Mouse (Mus musculus) cerebellum, postnatal 4 days (tissue): ENCODE data around the gene Ccdc36.

Source experiments
- DNase-seq, 2 experiments: peaks; one replicate each; pipeline ENCODE4 v3.0.0; 2022; ENCODE audit warnings: low spot score in 2 of 2, mixed read lengths in 1 of 2

Ccdc36 gene

DNA sequence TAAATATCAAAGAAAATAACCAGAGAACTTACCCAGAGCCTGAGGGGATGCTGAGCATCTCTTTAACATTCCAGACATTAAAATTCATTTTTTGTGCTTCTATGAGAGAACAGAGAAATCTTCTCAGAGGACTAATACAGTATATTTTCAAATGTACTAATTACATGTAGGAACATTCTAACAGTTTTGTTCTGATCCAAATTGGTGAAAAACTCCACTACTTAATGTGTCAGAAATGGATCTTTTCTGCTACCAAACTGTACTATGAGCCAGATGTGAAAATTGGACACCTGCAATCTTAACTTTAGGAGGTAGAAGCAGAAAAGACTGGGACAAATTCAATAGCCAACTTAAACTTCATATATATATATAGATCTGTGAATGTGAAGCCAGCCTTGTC is at the start of gene Ccdc36:
Gene Ccdc36, minus strand, starts transcription at position 101 of the 400 bp plus-strand sequence.
- DNase-seq, result no peak

DNA sequence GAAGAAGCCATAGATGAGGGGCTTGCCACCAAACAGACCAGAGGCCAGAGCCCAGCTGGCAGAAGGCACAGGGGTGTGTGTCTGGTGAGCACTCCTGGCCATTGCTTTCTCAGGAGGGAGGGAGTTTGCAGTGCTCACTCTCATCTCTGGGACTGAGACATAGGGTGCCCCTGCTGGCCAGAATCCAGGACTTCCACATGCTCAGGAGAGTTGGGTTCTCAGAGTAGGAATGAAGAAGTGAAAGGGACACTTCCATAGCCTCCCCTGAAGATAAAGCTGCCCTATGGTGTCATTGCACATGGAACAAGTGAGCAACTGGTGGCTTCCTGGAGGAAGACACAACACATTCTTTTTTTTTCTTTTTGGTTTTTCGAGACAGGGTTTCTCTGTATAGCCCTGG is 46.2 kb upstream of the Ccdc36 start:
- DNase-seq, result no peak

DNA sequence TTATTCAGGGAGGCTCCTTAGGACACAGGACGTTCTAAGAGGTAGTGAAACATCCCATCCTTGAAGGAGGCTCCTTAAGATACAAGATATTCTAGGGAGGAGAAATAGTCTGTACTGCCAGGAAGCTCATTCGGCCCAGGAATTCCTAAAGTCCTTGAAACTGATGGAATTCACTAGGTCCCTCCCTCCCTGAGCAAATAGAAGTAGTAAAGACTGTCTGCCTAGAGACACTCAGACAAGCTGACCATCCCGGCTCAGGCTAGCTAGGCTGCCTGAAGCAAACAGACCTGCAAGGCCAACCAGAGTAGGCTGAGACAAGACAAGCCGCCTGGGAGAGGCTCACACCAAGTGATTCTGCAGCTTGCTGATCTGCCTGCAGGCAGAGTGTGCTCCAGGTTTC is 41.6 kb upstream of the Ccdc36 start:
- DNase-seq, result no peak

DNA sequence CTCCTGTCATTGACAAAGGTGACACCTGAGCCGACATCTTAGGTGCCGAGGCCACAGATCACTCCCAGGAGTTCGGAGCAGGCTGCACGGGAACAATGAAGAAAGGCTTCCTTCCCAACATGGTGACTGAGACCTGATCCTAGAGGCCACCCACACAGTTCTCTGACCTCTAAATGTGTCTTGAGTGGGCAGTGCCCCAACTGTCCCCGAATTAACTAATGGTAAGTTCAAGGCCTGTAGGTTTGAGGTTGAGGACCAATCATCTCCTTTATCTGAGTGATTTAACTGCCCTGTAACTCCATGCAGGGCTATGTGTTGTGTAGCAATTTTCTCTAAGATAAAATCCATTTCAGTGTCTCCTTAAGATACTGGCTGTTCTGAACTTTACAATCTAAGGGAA is 41.1 kb upstream of the Ccdc36 start:
- no peak for DNase-seq

DNA sequence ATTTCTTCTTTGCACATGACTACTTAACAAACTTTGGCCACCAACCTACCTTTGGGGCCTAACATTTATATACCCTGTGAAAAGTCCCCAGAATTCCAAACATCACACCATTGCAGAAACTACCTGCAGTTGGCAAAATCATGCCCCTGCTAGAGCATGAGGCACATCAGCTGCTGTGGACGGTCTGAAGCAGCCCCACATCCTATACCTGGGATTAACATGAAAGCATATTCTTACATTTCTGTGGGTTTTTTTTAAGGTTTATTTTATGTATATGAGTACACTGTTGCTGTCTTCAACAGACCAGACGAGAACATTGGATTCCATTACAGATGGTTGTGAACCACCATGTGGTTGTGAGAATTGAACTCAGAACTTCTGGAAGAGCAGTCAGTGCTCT is 37.9 kb upstream of the Ccdc36 start:
- no peak for DNase-seq

DNA sequence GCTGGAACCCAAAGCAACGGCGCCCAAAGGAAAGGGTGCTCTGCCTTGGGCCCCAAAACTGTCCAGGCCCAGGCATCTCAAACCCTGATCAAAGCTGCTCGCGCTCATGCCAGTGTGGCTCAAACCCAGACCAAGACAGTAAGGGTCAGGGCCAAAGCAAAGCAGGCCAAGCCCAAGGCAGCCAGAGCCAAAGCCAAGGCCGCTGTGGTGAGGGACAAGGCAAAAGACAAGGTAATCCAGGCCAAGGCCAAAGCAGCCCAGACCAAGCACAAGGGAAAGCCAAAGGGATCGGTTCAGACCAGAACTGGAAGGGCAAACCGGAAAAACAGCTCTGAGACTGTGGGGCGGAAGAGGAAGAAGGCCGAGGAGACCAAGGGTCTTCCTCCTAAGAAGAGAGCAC is 35.4 kb upstream of the Ccdc36 start:
- DNase-seq, result no peak

DNA sequence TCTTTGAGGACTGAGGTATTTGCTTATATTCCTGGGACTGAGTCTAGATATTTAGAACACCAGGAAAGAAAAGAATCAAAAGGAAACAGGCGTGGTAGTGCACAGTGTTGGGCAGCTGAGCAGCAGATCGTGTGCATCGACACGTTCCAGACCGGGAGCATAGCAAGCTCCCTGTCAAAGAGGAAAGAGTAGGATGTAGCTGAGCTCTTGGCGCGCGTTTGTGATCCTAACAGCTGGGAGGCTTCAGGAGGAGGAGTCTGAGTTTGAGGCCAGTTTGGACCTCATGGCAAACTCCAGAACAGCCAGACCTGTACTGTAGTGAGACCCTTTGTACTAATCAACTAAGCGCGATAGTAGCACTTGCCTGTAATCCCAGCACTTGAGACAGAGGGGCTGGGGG is 33.9 kb upstream of the Ccdc36 start:
- DNase-seq, result no peak

- no peak for DNase-seq
Observed at GRCm38 (mm10) chr9:108461675-108462074, 33.4 kb upstream of the Ccdc36 start.

DNA sequence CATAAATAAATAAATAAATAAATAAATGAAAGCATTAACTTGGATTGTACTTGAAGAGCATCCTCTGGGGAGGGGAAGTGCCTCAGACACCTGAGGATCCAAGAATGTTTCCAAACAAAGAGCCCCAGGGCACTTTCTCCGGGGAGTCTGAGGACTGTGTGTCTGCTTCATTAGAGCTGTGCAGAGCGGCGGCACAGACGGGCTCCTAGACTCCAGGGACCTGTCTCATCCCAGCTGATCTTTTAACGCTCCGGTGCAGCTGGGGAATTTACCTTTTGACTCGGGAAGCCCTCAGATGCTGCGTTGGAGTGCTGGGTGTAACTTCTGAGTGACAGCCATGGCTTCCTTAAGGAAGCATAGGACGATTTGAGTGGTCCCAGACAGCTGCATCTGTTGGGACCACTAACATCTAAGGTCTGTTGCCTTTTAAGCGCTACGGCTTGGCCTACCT is 32.9 kb upstream of the Ccdc36 start, which contains the start of gene Klhdc8b:
Gene Klhdc8b, minus strand, starts transcription at position 401 of the 451 bp plus-strand sequence.
- DNase-seq, result no peak

DNA sequence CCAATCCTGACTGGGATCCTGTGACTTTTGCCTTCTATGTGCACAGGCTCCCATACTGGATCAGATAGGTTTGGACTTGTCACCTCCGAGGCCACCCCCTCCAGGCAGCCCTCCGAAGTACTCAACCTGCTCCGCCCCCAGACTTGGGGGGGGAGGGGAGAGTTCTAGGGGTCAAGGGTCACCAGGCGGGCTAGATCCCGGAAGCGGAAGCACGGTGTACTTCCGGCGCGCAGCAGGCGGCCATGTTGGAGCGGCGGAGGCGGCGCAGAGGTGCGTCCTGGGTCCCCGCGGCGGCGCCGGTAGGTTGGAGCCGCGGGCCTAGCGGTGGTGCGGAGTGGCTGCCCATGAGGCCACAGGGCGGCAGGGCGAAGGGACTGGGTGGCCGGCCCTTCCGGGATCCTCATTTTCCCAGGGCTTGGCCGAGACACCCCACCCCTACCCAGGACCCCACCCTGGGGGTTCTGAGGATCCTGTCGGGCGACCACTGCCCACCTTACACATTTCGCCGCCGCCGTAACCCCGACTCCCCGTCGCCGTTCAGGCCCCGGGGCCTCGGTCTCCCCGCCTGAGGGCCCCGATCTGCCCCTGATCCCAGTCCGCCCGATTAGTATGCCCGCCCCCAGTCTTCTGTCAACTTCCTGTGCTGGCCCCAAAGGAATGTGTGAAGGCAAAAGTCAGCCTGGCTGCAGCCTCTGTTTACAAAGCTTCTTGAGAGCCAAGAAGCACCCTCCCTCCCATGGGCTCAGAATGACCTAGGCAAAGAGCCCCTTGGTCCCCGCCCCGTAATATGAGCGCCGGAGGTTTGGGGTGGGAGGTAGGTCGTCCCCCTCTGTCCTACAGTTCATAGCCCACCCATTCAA is 32.3 kb upstream of the Ccdc36 start, which contains the start of gene Ccdc71:
Gene Ccdc71, plus strand, starts transcription at position 209 of the 860 bp plus-strand sequence.
- peak; percentile 76 to 87 for DNase-seq

DNA sequence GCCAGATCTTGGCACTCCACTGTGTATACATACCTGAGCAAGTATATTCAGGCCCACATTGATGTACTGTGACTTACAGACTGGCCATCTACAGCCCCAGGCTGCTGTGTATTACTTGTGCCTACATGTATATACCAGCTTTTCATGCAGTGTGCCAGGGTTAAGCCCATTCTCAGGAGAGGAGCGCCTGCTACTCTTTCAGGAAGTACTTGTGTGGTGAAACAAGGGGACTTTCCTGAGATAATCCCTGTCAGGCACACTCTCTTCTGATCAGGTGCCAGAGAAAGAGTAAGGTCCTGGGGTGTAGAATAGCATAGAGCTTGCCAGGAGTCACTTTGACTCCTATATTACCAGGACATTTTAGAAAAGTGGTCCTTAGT is 31.6 kb upstream of the Ccdc36 start:
- no peak for DNase-seq

GRCm38 (mm10) chr9:108456953-108457352 is 28.7 kb upstream of the Ccdc36 start:
- DNase-seq, result no peak

DNA sequence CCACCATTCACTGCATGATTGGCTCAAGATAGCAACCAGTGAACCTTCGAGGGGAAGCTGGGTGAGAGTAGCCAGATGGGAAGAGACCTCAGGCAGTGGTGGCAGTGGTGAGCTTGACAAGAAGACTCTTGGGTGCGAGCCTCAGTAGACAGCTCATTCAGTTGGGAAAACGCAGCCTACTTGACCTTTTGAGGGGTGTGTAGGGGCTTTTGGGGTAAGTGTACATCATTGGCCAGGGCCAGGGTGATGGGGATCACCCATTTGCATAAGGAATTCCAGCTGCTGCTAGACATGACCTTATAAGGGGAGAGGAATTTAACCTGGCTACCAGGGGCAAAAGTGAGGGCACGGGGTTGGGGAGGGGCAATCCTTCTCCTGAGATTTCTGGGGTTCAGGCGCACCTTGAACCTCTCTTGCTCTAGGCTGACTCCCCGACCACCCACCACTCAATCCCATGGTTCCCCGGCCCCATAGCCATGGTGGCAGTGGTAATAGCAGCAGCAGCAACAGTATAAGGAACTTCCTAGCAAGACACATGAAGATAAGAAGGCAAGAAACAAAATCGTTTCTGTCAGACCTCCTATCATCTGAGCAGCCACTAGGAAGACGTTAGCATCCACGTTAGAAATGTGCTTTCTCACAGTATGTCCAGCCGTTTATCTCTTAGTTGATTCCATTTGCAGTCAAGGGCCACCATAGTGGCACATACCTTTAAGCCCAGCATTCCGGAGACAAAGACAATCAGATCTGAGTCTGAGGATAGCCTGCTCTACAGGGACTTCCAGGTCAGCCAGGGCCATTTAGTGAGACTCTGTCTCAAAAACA is 27.7 kb upstream of the Ccdc36 start:
- DNase-seq, result no peak

DNA sequence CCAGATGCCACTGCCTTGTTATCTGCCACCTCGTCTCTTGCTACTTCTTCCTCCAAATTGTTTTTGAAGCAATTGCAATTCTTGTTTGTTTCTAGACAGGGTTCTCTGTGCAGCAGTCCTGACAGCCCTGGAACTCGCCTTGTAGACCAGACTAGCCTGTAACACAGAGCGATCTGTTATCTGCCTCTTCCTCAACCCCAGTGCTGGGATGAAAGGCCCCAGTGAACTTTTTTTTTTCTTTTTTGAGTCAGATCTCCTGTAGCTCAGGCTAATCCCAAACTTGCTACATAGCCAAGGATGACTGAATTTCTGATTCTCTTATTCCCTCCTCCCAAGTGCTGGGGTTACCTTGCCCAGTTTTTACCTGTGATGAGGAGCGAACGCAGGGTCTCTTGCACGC is 26.1 kb upstream of the Ccdc36 start:
- no peak for DNase-seq

DNA sequence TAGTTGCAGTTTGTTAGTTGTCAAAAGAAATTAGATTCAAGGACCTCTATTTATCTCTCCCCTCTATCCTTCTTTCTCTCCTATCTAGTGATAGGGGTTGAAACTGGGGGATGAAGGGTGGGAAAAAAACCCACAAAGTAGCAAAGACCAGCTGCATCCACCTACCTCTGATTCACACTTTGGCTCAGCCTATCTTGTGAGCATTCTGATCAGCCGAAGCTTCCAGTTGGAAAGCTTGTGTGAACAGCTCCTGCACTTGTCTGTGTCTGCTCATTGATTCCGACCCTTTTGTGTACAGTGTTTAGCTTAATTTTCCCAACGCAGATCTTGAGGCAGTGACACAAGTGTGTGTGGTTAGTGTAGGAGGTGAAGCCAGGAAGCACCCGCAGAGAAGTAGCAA is 25.2 kb upstream of the Ccdc36 start:
- no peak for DNase-seq

GRCm38 (mm10) chr9:108452911-108453310 is 24.6 kb upstream of the Ccdc36 start:
- no peak for DNase-seq

DNA sequence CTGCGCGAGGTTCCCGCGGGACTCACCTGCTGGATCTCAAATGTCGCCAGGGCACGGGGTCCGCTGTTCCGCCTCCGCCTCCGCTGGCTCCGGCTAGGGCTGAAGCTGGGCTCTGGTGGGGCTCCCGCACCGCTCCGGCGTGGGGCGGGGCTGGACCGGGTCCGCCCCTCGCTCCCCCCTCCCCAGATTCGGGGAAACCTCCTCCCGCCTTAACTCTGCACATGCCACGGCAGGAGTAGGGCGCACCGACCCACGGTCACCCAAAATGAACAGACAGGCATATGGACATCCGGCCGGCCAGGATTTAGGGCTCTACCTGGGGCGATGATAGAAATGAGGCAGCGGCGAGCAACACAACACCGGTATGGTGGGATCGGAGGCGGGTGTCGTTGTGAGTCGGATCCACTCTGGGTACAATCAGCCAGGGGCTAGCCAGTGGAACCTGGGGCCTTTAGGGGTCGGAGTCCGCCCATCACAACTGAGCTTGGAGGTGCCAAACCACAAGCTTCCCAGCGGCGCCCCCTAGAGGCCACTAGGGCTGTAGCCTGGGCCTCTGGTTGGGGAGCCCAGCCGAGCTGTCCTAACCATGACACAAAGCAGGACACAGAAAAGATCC is 24.1 kb upstream of the Ccdc36 start:
- DNase-seq, result peak; percentile 91 to 93

DNA sequence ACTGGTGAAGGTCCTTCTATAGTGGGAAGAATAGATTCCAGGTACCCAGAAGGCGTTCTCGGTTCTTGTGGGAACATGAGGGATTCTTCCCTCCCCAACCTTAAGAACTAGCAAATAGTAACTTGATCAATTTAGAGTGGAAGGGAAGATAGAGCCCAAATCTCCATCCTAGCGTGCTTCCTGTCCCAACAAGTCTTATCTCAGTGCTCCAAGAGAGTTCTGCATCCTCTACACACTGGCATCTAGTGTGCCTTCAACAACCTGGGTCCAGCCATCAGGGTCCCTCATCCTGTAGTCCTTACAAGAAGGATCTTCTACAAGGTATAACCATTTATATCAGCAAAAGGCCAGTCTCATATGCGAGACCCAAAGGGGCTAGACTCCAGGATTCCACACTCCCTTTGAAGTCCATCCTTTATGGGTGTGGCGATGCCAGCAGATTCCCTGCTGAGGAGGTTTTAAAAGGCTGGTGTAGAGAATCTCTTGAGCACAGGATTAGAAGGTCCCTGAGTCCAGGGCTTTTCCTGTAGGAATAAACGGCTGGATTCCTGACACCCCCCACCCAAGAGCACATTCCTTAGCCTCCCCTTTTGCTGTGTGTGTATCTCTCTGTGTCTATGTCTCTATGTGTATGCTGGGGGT is 23.4 kb upstream of the Ccdc36 start:
- DNase-seq, result no peak

GRCm38 (mm10) chr9:108451170-108451493 is 22.8 kb upstream of the Ccdc36 start:
- no peak for DNase-seq

- peak in 1 of 2 experiments; percentile 39 for DNase-seq
Observed at GRCm38 (mm10) chr9:108450292-108451169, 22.2 kb upstream of the Ccdc36 start.

GRCm38 (mm10) chr9:108449860-108450259 is 21.6 kb upstream of the Ccdc36 start:
- peak in 1 of 2 experiments; percentile 70 for DNase-seq
